Mouse (Mus musculus) ES-Bruce4 (cell line): ENCODE measurements at regions not wholly inside any gene's neighbourhood (a gene's known extent, or its start where the extent isn't known, plus 50 kb on each side); places are given as distances from the start of the nearest gene placed in this dataset.

ENCODE experiments used
- CTCF ChIP-seq: IDR thresholded peaks from one replicate; pipeline ENCODE4 v1.8.1; 2011; ENCODE audit warnings: low read depth, low read length
- EP300 ChIP-seq: IDR thresholded peaks from 2 replicates; pipeline ENCODE4 v1.6.1; 2011; ENCODE audit warnings: low read depth, low read length; ENCODE audit not compliant: insufficient read depth

DNA sequence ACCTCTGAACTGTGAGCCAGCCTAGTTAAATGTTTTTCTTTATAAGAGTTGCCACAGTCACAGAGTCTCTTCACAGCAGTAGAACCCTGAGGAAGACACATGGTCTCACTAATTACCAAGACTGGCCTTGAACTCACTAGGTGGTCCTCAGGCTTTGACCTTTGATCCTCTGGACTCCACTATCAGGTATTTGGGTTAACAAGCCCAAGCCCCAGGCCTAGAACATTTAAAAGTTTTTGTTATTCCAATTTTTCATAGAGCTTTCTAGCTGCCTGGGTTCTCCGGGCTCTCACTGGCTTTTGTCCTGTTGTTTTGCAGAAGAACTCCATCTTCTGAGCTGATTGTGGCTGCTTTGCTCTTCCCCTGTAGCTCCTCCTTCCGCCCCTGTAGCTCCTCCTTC lies 65.3 kb upstream of the Gsc start:
- TF ChIP-seq EP300 (no peak), CTCF (no peak)
